Mouse (Mus musculus) Muller cell, postnatal 12 days (primary cell): ENCODE results near the gene Plxnd1.

Source experiments
- DNase-seq: peaks from one replicate; pipeline ENCODE4 v3.0.0-alpha.2; 2015; ENCODE audit errors: inconsistent ontology term

Gene Plxnd1

DNA sequence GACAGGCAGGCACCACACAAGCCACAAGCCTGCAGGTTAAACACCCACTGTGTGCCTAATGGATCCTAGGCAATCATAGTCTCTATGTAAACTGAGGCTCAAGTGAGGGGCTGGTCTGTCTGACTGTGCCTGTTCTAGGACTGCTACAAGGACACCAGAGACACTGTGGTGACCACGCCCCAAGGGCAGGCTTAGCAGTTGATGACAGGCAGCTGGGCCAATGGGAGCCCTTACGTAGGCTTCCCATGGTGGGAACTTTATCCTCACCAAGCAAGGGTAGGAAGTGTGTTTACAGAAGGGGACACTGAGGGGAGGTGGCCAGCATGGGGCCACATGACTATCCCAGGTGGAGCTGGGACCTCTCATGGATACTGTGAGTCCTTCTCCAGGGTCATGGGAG lies 4.4 kb upstream of the Plxnd1 start:
- DNase-seq, result no peak

GRCm38 (mm10) chr6:115998758-115999157 lies 4.0 kb upstream of the Plxnd1 start:
- DNase-seq, result peak; percentile 55

DNA sequence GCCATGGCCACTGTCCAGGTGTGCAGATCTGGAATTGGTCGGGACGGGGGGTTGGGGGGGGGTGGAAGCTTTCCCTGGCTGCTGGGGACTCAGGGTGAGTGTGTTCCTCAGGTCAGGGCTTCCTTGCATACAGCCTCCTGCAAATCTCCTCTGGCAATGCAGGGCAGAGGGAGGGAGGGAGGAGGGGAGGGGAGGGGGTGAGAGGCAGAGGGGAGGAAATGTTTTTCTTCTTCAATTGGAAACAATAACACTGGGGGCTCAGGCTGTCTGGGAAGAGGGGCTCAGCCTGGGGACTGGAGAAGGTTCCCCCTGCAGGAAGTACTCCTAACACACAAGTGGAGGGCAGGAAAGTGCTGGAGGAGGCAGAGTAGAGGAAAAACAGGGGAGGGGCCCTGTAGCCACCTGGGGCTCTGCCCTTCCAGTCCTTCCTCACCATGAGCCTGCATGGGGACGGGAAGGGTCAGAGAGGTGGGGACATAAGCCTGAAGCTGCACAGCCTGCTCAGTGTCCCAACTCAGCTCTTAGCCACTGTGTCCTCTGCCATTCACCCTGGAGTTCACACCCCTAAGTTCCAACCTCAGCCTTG lies 3.0 kb upstream of the Plxnd1 start:
- no peak for DNase-seq

DNA sequence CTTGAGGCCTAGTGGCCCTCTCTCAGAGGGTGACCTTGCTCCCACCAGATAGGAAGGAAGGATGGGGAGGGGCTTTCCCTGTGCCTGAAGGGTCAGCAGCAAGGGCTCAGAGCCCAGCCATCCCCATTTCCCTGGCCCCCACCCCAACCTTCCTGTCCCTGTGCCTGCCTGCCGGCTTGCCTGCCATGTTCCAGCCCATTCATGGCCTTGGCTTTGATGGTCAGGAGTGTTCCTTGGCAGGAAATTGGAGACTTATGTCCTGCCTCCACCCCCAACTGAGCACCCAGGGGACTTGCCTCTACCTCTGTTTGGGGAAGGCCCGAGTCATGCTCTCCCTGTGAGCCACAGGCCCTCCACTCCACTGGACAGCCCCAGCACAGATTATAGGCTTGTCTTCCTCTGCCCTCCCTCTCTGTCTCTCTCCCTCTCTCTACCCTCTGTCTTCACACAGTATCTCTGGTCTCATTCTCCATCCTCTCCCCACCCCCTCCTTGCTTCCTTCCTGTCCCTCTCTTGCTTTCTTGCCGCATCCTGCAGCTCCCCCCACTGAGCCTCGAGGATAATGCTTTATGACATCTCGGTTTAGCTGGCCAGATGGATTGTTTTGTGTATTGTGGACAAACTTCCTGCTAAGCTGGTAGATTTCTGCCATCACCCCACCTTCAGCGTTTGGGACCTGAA lies 1.5 kb upstream of the Plxnd1 start:
- peak; percentile 64 for DNase-seq

DNA sequence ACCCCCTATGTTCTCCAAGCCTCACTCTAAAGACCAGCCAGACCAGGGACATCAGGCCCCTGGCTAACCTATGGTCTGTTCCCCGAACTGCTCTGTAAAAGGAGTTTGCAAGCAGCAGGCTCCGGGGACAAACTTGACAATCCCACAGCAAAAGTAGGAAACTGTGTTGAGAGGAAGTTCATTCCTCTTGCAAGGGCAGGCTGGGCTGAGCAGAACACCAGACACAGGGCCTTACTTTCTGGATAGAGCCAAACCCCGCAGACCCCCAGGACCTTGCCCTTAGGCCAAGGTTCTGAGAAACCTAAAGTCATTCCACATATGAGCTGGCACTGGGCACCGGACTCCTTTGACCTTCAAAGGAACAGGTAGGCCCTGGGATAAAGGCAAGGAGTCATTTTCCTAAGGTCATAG lies 731 bp upstream of the Plxnd1 start:
- no peak for DNase-seq

GRCm38 (mm10) chr6:115994146-115994876 lies 494 bp downstream of the Plxnd1 start:
- DNase-seq, result peak; percentile 52

DNA sequence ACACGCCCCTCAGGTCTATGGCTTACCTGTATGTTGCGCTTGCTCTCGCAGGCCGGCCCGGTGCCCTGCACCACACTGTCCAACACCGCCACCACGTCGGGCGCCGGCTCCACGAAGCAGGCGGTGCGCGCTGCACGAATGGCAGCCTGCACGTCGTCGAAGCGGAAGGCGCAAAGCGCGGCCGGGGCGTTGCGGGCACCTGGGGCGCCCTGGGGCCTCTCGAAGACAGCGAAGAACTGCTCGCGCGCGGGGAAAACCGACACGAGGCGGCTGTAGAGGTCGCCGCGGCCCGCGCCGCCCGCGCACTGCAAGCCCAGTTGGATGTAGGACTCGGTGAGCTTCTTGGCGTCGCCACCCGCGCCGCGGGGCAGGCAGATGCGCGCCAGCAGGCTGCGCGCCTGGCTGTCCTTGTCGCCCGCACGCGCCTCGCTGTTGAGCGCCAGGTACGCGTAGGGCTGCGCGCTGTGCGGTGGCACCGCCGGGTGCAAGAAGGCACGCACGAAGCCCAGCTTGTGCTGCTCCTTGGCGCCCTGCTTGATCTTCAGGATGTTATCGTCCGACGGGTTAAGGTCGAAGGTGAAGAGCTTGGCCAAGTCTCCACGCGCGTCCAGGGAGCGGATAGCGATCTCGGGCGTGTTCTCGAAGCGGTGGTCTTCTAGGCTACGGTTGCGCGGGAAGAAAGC lies 1.2 kb downstream of the Plxnd1 start:
- peak; percentile 69 for DNase-seq

DNA sequence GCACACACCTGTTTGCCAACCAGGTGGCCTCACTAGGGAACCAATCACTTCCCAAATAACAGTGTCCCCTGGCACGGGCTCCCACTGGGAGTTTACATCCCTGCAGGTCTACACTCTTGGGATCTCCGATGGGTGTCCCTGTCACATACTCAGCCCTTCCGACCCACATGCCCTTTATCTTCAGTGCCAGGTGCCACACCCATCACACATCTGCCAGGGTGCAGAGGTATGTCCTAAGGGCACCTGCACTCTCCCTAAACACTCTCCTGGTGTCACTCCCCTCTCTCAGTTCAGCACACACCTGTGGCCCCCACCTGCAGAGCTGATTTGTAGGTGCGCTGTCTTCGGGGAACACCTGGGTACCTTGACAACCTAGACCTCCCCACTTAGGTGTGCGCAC lies 1.8 kb downstream of the Plxnd1 start:
- DNase-seq, result no peak

DNA sequence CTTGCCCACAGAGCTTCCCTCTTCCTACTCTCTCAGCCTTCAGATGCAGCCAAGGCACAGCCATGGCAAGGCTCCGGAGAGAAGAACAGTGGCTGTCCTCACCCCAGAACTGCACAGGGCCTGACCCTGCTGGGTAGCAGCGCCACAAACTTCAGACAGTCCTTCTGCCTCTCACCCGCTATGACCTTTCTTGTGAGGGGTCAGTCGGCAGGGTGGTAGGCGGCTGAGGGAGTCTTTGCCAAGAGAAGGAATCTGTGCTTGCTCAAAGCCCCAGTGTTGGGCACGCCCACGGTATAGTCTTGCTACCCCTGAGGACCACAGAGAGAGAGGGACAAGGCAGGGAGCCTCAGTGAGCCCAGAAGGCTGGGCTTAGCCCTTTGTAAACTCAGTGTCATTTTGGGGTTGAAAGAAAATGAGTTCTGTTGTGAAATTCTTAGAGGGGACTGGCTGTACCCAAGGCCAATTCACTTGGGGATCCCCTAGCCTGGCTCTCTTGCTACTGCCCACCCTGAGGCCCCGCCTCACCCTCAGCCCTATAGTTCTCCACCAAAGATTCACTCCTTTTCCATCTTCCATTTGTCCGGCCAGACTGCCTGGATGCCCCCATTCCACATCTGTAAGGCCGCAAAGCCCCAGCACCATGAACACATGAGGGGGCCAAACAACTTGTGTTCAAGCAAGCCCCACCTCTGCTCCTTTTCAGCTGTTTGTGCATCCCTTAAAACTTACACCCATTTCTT lies 2.8 kb downstream of the Plxnd1 start:
- no peak for DNase-seq

DNA sequence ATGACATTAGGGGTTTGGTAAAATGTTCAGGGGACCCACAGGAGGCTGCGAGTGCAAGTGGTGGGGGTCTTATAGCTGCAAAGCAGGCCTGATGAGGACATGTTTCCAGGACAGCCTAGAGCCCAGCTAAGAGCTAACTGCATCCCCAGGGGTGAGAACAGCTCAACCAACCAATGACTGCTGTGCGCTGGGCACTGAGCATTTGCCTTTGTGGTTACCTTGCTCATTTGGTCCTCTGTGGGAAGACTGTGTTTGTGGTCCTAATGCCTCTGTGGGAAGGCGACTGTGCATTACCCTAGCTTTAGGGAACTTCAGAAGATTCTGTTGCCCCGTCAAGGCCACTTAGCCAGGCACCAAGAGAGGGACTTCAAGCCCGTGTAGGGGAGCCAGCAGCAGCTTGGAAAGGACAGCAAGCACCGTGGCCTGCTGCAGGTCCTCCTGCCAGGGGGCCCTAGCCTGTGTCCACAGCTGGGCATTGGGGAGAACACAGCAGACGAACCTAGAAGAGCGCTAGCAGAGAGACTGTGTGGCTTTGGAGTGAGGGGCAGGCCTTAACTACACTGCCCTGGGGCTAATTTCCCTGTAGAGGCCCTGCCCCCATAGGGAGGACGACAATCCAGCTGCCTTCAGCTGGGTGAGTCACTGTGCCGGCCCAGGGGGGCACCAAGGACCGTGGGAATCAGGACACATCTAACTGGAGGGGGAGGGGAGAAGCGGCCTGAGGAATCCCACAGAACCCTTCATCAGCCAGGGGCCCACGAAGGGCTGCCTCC lies 3.5 kb downstream of the Plxnd1 start:
- DNase-seq, result peak; percentile 96

GRCm38 (mm10) chr6:115990479-115990878 lies 4.3 kb downstream of the Plxnd1 start:
- DNase-seq, result no peak

DNA sequence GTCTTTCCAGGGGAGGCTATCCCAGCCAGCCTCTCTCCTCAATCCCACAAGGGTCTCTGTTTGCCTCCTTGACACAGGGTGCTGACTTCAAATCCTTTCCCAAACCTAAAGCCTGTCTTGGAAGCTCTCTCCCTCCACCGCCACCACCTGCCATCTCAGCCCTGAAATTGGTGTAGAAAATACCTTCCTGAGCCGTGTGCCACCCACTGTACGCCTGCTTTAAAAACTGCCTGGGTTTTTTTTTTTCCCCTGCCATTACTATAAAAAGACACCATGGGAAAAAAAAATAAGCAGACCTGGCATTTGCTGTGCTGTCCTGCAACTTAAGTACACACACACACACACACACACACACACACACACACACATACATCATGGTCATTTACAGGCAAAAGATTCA lies 4.7 kb downstream of the Plxnd1 start:
- DNase-seq, result no peak

- no peak for DNase-seq
These were observed 5.2 kb downstream of the Plxnd1 start for GRCm38 (mm10) chr6:115989607-115990006.

- DNase-seq, result peak; percentile 65
These were observed 5.8 kb downstream of the Plxnd1 start for GRCm38 (mm10) chr6:115989032-115989431.

GRCm38 (mm10) chr6:115987096-115987747 lies 7.6 kb downstream of the Plxnd1 start:
- no peak for DNase-seq

GRCm38 (mm10) chr6:115986472-115987095 lies 8.2 kb downstream of the Plxnd1 start:
- DNase-seq, result no peak

GRCm38 (mm10) chr6:115985622-115986021 lies 9.2 kb downstream of the Plxnd1 start:
- no peak for DNase-seq

DNA sequence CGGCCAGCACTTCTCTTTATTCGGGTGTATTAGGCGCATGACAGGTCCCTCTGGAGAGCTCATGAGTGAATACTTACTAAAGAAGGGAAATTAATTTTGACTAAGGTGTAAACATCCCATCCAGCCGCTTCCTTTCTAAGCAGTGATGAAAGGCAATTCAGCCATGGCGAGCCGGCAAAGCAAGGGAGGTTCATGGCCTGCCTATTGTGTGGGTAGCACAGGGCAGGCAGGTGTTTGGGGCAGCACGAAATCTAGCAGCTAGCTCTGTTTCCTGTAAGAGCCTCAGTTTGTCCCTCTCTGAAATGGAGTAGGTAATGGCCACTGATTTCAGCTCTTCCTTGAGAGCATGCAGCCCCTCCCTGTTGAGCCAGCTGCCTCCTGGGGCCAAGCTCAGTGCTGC lies 10.2 kb downstream of the Plxnd1 start:
- no peak for DNase-seq

- no peak for DNase-seq
These were observed 11.3 kb downstream of the Plxnd1 start for GRCm38 (mm10) chr6:115983306-115984038.
